Mouse (Mus musculus) stomach, postnatal 0 days (tissue): ENCODE measurements around the gene Adora2a.

Source experiments
- CTCF ChIP-seq: IDR thresholded peaks from 2 replicates; pipeline ENCODE4 v1.5.1; 2016; ENCODE audit warnings: antibody characterized with exemption, low read depth, mild to moderate bottlenecking, moderate library complexity
- EP300 ChIP-seq: optimal IDR thresholded peaks from 2 replicates; pipeline ENCODE3; 2016; ENCODE audit warnings: antibody characterized with exemption

- TF ChIP-seq CTCF (no peak), EP300 (no peak)
Measured at GRCm38 (mm10) chr10:75334175-75334574, 17.5 kb downstream of the Adora2a start.
